Mouse (Mus musculus) heart, adult 8-10 months (tissue): Measurements from ENCODE around the gene Gdpgp1. TPM values are rescaled to one million over a fixed set of nuclear protein-coding genes. Genes with fewer than 3 reads are reported as not detected.

ENCODE experiments used
- DNase-seq: peaks from one replicate; pipeline ENCODE4 v3.0.0; 2022; ENCODE audit warnings: low spot score
- total RNA-seq, 4 experiments: library from RNA; stranded (reverse); gene quantifications; 2 replicates each; pipeline ENCODE4 v1.2.4; 2022

The Gdpgp1 gene
- total RNA-seq, 4 experiments from 2014 or later, result 1.7 to 2.1 (median 2.0) TPM

GRCm38 (mm10) chr7:80221179-80221750, 11.4 kb upstream of the Gdpgp1 start:
- no peak for DNase-seq

GRCm38 (mm10) chr7:80227065-80227464, 5.6 kb upstream of the Gdpgp1 start:
- DNase-seq, result no peak

- DNase-seq, result no peak
These were observed 2.5 kb upstream of the Gdpgp1 start for GRCm38 (mm10) chr7:80230196-80230595.

GRCm38 (mm10) chr7:80231971-80232488, 635 bp upstream of the Gdpgp1 start:
- DNase-seq, result no peak

- DNase-seq, result no peak
These were observed 1.1 kb downstream of the Gdpgp1 start for GRCm38 (mm10) chr7:80233799-80234198.

- DNase-seq, result no peak
These were observed 5.9 kb downstream of the Gdpgp1 start for GRCm38 (mm10) chr7:80238542-80238941.

- DNase-seq, result no peak
These were observed 9.0 kb downstream of the Gdpgp1 start for GRCm38 (mm10) chr7:80241661-80242060.

GRCm38 (mm10) chr7:80244851-80245250, 12.2 kb downstream of the Gdpgp1 start:
- no peak for DNase-seq

GRCm38 (mm10) chr7:80246148-80246721, 13.6 kb downstream of the Gdpgp1 start, which contains the start of gene Ttll13:
Ttll13 (plus strand) TSS chr7:80246376.
- DNase-seq, result peak; percentile 96

- DNase-seq, result no peak
These were observed 14.2 kb downstream of the Gdpgp1 start for GRCm38 (mm10) chr7:80246859-80247258.

- no peak for DNase-seq
These were observed 19.8 kb downstream of the Gdpgp1 start for GRCm38 (mm10) chr7:80252437-80252836.

- DNase-seq, result no peak
These were observed 20.2 kb downstream of the Gdpgp1 start for GRCm38 (mm10) chr7:80252886-80253285.

- DNase-seq, result no peak
These were observed 23.3 kb downstream of the Gdpgp1 start for GRCm38 (mm10) chr7:80255981-80256380.

GRCm38 (mm10) chr7:80257706-80258105, 25.0 kb downstream of the Gdpgp1 start:
- no peak for DNase-seq

- peak; percentile 89 for DNase-seq
These were observed 28.1 kb downstream of the Gdpgp1 start, which contains the start of gene Ngrn for GRCm38 (mm10) chr7:80260625-80261371. Ngrn (plus strand) TSS chr7:80261215.

GRCm38 (mm10) chr7:80261372-80261990, 28.8 kb downstream of the Gdpgp1 start:
- DNase-seq, result no peak

- DNase-seq, result no peak
These were observed 31.9 kb downstream of the Gdpgp1 start for GRCm38 (mm10) chr7:80264606-80265005.

GRCm38 (mm10) chr7:80267764-80268163, 35.1 kb downstream of the Gdpgp1 start:
- no peak for DNase-seq

- peak; percentile 97 for DNase-seq
These were observed 36.5 kb downstream of the Gdpgp1 start, which contains the start of gene Vps33b for GRCm38 (mm10) chr7:80268897-80269750. Vps33b (plus strand) TSS chr7:80269649.

- no peak for DNase-seq
These were observed 37.1 kb downstream of the Gdpgp1 start for GRCm38 (mm10) chr7:80269751-80270255.

- DNase-seq, result no peak
These were observed 40.8 kb downstream of the Gdpgp1 start for GRCm38 (mm10) chr7:80273456-80273855.
